Mouse (Mus musculus) brain, embryonic 14.5 days (tissue): ENCODE results near the gene Ptprt.

Experiments
- CTCF ChIP-seq: fragments of 200-500 bp; IDR thresholded peaks from 2 replicates; pipeline ENCODE4 v1.5.1; 2012; ENCODE audit warnings: inconsistent platforms, mild to moderate bottlenecking, moderate library complexity, borderline replicate concordance; ENCODE audit not compliant: insufficient read depth, insufficient read length; ENCODE audit errors: extremely low read depth
- POLR2A ChIP-seq: fragments of 200-500 bp; IDR thresholded peaks from 2 replicates; pipeline ENCODE4 v1.6.1; 2012; ENCODE audit warnings: mild to moderate bottlenecking, inconsistent platforms, borderline replicate concordance; ENCODE audit not compliant: poor library complexity, insufficient read depth, insufficient read length, severe bottlenecking; ENCODE audit errors: extremely low read depth

GRCm38 (mm10) chr2:162131607-162132304, 529.2 kb downstream of the Ptprt start:
- TF ChIP-seq POLR2A (no peak), CTCF (no peak)
